Mouse (Mus musculus) adrenal gland, adult 18-20 months (tissue): ENCODE data around the gene Kank2. TPM values are rescaled to one million over a fixed set of nuclear protein-coding genes. Genes with fewer than 3 reads are reported as not detected.
"Not testable (repeated sequence)": the region's sequence is repeated elsewhere in the genome, so short reads cannot be mapped to it uniquely, and the experiment has no call there.

Experiments used
- DNase-seq, 2 experiments: peaks; one replicate each; pipeline ENCODE4 v3.0.0; 2021 to 2022; ENCODE audit warnings: low spot score in 2 of 2
- total RNA-seq, 2 experiments: library from RNA; stranded (reverse); gene quantifications; 1 replicate in 1 of 2; 2 replicates in 1 of 2; pipeline ENCODE4 v1.2.3; 2021

Gene Kank2
- total RNA-seq, 2 experiments from 2014 or later, result 31.1 to 31.3 TPM

DNA sequence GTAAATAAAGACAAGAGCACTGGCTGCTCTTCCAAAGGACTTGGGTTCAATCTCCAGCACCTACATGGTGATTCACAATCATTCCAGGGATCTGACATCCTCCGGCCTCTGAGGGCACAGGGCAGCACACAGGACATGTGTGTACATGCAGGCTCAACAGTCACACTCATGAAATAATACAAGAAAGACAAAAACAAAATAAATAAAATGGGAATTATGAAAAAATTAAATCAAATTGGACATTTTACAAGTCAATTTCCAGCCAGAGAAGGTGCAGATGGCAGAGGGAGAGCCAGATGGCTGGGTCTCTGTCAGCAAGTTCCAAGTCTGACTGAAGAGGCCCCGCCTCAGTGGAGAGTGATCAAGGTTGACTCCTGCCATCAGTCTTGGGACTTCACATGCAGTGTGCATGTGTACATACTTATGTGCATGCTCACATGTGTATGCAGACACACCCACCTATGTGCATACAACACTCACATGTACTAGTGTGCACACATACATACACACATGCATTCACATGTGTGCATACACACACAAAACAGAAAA, 20.7 kb upstream of the Kank2 start:
- no peak for DNase-seq

DNA sequence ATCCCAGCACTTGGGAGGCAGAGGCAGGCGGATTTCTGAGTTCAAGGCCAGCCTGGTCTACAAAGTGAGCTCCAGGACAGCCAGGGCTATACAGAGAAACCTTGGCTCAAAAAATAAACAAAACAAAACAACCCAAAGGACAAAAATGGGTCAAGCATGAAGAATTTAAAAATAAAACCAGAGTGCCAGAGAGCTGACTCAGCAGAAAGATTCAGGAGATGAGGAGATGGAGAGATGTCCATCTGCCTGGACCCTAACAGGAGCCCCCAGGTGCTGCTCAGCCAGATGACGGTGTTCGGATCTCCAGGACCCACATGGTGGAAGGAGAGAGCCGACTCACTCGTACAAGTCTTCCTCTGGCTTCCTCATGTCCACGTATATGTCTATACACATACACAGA, 20.0 kb upstream of the Kank2 start:
- no peak for DNase-seq

DNA sequence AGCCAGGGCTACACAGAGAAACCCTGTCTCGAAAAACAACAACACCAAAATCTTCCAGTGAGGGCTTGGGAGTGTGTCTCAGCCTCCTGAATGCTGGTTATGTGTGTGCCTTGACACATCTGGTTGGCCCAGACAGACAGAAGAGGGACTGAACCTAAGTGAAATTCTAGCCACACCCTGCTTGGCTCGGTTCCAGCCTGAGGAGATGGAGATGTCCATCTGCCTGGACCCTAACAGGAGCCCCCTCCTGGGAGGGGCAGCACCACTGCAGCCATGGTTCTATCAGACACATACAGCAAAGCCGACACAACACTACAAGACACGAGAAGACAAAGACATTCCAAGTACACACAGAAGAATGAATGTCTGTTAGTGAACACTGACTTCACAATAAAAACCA, 19.6 kb upstream of the Kank2 start:
- no peak for DNase-seq

GRCm38 (mm10) chr9:21816716-21817305, 18.3 kb upstream of the Kank2 start:
- no peak for DNase-seq

- DNase-seq, result no peak
These were observed 12.6 kb upstream of the Kank2 start for GRCm38 (mm10) chr9:21811170-21811569.

DNA sequence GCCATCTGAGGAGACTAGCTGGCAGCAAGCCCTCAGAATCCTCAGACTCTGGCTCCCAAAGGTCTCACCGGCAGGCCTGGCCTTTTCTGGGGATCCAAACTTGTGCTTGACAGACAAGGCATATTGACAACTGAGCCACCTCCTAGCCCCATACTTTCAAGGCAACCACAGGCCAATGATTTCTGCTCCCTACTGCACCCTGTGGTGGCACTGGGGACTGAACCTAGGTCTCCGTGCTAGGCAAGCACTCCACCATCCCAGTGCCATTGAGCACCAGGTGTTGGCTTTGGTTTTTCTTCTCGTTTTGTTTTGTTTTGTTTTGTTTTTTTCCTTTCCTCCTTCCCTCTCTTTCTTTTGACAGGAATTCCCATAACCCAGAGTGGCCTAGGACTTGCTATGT, 10.0 kb upstream of the Kank2 start:
- no peak for DNase-seq

DNA sequence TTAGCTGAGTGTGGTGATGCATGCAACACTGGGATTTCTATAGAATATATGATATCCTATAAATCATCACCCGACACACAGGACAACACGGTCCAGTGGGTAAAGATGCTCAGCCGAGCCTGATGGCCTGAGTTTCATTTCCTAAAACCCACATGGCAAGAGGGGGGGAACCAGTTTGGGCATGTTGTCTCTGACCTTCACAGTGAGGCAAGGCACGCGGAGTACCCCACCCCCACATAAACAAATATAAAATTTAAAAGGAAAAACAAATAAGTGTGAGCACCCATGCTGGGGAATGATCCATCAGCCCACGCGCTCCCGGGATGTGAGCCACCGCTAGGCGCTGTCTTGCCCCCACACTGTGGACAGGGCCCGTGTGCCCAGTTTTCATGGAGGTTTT, 8.4 kb upstream of the Kank2 start:
- DNase-seq, result no peak

- no peak for DNase-seq
These were observed 7.8 kb upstream of the Kank2 start for GRCm38 (mm10) chr9:21806363-21806762.

DNA sequence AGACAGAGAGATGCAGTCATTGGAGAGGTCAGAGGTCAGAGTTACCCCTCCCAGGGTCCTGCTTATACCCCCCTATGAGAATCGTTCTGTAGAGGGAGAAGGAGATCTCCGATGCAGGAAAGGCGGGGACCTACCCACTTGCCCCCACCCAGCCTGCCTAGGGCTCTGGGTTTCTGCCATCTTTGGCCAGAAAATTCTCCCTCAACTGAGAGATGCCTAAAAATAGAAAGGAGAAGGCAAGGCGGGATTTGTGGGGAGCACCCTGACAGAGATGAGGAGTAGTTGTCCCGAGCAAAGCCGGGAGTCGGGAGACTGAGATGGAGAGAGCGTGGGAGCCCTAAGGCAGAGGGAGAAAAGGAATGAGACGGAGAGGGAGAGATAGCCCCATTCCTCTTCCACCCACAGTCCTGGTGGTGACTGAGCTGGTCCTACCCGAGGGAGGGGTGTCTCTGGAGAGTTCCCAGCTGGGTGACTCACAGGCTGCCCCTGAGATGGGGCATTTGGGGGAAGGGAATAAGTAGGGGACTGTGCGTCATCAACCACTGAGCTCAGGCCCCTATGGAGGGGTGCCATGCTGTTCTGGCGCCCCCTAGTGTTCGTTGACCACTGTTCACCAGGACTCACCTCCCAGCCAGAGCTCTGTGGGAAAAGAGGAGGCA, 5.6 kb upstream of the Kank2 start:
- peak; percentile 85 to 87 for DNase-seq

- DNase-seq, result no peak
These were observed 3.0 kb upstream of the Kank2 start for GRCm38 (mm10) chr9:21801591-21801990.

GRCm38 (mm10) chr9:21801121-21801520, 2.6 kb upstream of the Kank2 start:
- no peak for DNase-seq

GRCm38 (mm10) chr9:21799010-21799350, 436 bp upstream of the Kank2 start:
- DNase-seq, result no peak

- peak; percentile 62 to 70 for DNase-seq
These were observed 611 bp downstream of the Kank2 start for GRCm38 (mm10) chr9:21797921-21798344.

GRCm38 (mm10) chr9:21796919-21797318, 1.6 kb downstream of the Kank2 start:
- no peak for DNase-seq

GRCm38 (mm10) chr9:21796259-21796658, 2.3 kb downstream of the Kank2 start:
- no peak for DNase-seq

DNA sequence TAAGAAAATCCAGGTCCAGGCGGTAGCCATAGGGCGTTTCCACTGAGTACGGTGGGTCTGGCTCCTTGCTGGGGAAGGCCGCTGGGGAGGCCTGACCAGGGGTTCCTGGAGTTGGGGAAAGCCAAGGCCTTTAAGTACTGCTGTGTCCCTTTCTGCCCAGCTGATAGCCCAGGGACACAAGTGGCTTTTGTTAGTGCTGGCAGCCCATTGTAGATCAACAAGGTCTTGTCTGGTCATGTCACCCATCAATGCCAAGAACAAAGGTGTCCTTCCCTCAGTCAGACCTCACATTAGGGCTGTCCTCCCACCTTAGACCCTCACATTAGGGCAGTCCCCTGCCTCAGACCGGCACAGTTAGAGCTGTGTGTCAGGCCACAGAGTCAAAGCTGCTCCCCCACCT, 3.0 kb downstream of the Kank2 start:
- no peak for DNase-seq

- no peak for DNase-seq
These were observed 3.6 kb downstream of the Kank2 start for GRCm38 (mm10) chr9:21794925-21795324.

GRCm38 (mm10) chr9:21794344-21794834, 4.2 kb downstream of the Kank2 start:
- no peak for DNase-seq

DNA sequence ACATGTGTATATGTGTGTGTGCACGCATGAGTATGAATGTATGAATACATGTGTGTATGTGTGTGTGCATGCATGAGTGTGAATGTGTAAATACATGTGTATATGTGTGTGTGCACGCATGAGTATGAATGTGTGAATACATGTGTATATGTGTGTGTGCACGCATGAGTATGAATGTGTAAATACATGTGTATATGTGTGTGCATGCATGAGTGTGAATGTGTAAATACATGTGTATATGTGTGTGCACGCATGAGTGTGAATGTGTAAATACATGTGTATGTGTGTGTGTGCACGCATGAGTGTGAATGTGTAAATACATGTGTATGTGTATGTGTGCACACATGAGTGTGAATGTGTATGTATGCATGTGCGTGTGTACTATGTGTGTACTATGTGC, 5.0 kb downstream of the Kank2 start:
- DNase-seq, result not testable (repeated sequence)

- no peak for DNase-seq
These were observed 5.9 kb downstream of the Kank2 start for GRCm38 (mm10) chr9:21792644-21793043.

DNA sequence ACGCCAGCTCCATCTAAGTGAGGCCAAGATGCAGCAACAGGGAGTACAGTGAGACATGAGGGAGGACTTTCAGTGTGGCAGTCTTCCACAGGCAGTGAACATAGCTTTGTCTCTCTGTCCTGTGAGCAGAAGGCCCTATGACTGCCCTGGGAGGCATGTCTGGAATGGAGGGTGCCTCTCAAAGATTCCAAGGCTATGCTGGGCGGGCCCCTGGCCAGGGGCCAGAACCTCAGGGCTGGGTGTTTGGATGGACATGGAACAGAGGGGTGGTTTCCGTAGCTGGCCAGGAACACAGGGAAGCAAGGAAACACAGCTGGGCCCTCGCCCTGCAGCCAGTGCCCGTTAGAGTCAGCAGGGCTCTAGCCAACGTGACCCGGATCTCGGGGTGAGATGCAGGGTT, 6.7 kb downstream of the Kank2 start:
- DNase-seq, result peak; percentile 32 to 45

- no peak for DNase-seq
These were observed 10.3 kb downstream of the Kank2 start for GRCm38 (mm10) chr9:21788234-21788633.

- no peak for DNase-seq
These were observed 10.9 kb downstream of the Kank2 start for GRCm38 (mm10) chr9:21787654-21788053.
